ENCODE assay signal across 8 mouse cellular contexts in genomic region chr2:170129248-170129922, GRCm38 (mm10). TPM values are rescaled to one million over a fixed set of nuclear protein-coding genes. Genes with fewer than 3 reads are reported as not detected.
DNase-seq lines count a peak whose midpoint lies in the region; ATAC-seq and TF ChIP-seq lines count a peak whose summit lies in the region.

No protein-coding gene starts in this region.

- no peaks in the 10 kb centered on the region for H3K27me3 ChIP-seq in lung, embryonic 14.5 days (ENCODE audit: insufficient read depth, low read length)
- no peaks in the 10 kb centered on the region for H3K27me3 ChIP-seq in hindbrain, postnatal 0 days (ENCODE audit: insufficient read depth, low read length)
- no peaks in the 10 kb centered on the region for H3K27me3 ChIP-seq in midbrain, embryonic 14.5 days (ENCODE audit: control insufficient read depth, insufficient read depth, low read length)

- peak overlapping the region; percentile 97; the same call in 1 of the 2 replicates for H3K27ac ChIP-seq in lung, embryonic 14.5 days (ENCODE audit: low read depth)
- peak overlapping the region; percentile 93 for H3K27ac ChIP-seq in bone marrow macrophage, adult 2 months (ENCODE audit: insufficient read depth, low read depth, low read length)
- H3K27ac ChIP-seq in hindbrain, postnatal 0 days = no peak overlapping the region
- H3K27ac ChIP-seq in midbrain, embryonic 14.5 days (replicated peaks; ENCODE audit: low read depth, low read length) = no peak overlapping the region

- DNase-seq in lung, embryonic 14.5 days = no peak
- DNase-seq in lung, postnatal 14 days = no peak
- DNase-seq in hindbrain, postnatal 0 days (ENCODE audit: low spot score) = no peak
- DNase-seq in midbrain, embryonic 14.5 days = no peak
- no peak for DNase-seq in left cerebral cortex, adult 18-20 months (ENCODE audit: low spot score in 2 of 2)
- DNase-seq in layer of hippocampus, adult 18-20 months (ENCODE audit: low spot score in 2 of 2) = no peak
- no peak for DNase-seq in layer of hippocampus, postnatal 14 days (ENCODE audit: low spot score in 2 of 2)

- no peaks in the 10 kb centered on the region for H3K36me3 ChIP-seq in lung, embryonic 14.5 days (ENCODE audit: insufficient read depth)
- no peaks in the 10 kb centered on the region for H3K36me3 ChIP-seq in hindbrain, postnatal 0 days (ENCODE audit: insufficient read depth, low read length)
- H3K36me3 ChIP-seq in midbrain, embryonic 14.5 days (ENCODE audit: control insufficient read depth, insufficient read depth, low read length) = no peaks in the 10 kb centered on the region

- H3K9me3 ChIP-seq in lung, embryonic 14.5 days (ENCODE audit: low read depth, low read length) = no peaks in the 10 kb centered on the region
- H3K9me3 ChIP-seq in hindbrain, postnatal 0 days (ENCODE audit: low read length) = no peaks in the 10 kb centered on the region
- H3K9me3 ChIP-seq in midbrain, embryonic 14.5 days (ENCODE audit: control insufficient read depth, low read length) = no peaks in the 10 kb centered on the region

- H3K4me1 ChIP-seq in lung, embryonic 14.5 days (ENCODE audit: insufficient read depth) = peaks cover 22% of the 10 kb centered on the region
- peaks cover 39% of the 10 kb centered on the region for H3K4me1 ChIP-seq in bone marrow macrophage, adult 2 months (ENCODE audit: control insufficient read depth, insufficient read depth, low read length)
- H3K4me1 ChIP-seq in hindbrain, postnatal 0 days (ENCODE audit: insufficient read depth, low read length) = 0 out of 2 replicates have a peak, but pooled peaks cover 3% of the 10 kb centered on the region
- peaks cover 18% of the 10 kb centered on the region for H3K4me1 ChIP-seq in midbrain, embryonic 14.5 days (ENCODE audit: control insufficient read depth, insufficient read depth, low read length)

- WGBS in lung, embryonic 14.5 days = 19% methylated on average over 5 of the region's 5 CpGs
- WGBS in hindbrain, postnatal 0 days = 28% methylated on average over 5 of the region's 5 CpGs
- 9% methylated on average over 5 of the region's 5 CpGs for WGBS in midbrain, embryonic 14.5 days

- no peak for ATAC-seq in lung, embryonic 14.5 days (ENCODE audit: insufficient read depth)
- no peak for ATAC-seq in hindbrain, postnatal 0 days
- ATAC-seq in midbrain, embryonic 14.5 days (ENCODE audit: low FRiP score, low TSS enrichment) = no peak

- peak overlapping the region; percentile 96 for H3K4me3 ChIP-seq in lung, embryonic 14.5 days (ENCODE audit: low read depth, low read length)
- peak overlapping the region; percentile 97 for H3K4me3 ChIP-seq in bone marrow macrophage, adult 2 months (ENCODE audit: insufficient read depth, low read length)
- H3K4me3 ChIP-seq in hindbrain, postnatal 0 days (ENCODE audit: low read length) = peak overlapping the region; percentile 77; the same call in 1 of the 2 replicates
- H3K4me3 ChIP-seq in midbrain, embryonic 14.5 days (replicated peaks; ENCODE audit: low read depth, low read length) = peak overlapping the region; percentile 73

- peak overlapping the region; percentile 98 for H3K9ac ChIP-seq in lung, embryonic 14.5 days
- H3K9ac ChIP-seq in hindbrain, postnatal 0 days (replicated peaks; ENCODE audit: low read length) = no peak overlapping the region
- H3K9ac ChIP-seq in midbrain, embryonic 14.5 days (replicated peaks; ENCODE audit: low read length) = no peak overlapping the region; the same call in 1 of the 2 replicates

- TF ChIP-seq CTCF in lung, embryonic 14.5 days (IDR thresholded peaks at IDR 0.05; ENCODE audit: low read depth) = 0 out of 2 replicates have a peak, but pooled peaks have one; percentile 7
- TF ChIP-seq CTCF in bone marrow macrophage, adult 2 months (IDR thresholded peaks at IDR 0.05; ENCODE audit: low read depth, low read length) = no peak
- no peak for TF ChIP-seq CTCF in hindbrain, postnatal 0 days (IDR thresholded peaks at IDR 0.05; ENCODE audit: low read depth)

- TF ChIP-seq POLR2A in bone marrow macrophage, adult 2 months (IDR thresholded peaks at IDR 0.05; ENCODE audit: borderline replicate concordance, low read depth, low read length) = no peak

- peak overlapping the region; percentile 91 for H3K4me2 ChIP-seq in lung, embryonic 14.5 days
- peak overlapping the region; percentile 67 for H3K4me2 ChIP-seq in hindbrain, postnatal 0 days (ENCODE audit: low read depth, low read length)
- H3K4me2 ChIP-seq in midbrain, embryonic 14.5 days (ENCODE audit: low read length) = peak overlapping the region; percentile 71

RNA-seq across cellular contexts. Expression of gene Zfp217, which starts 18.5 kb away (rescaled TPM):
- polyA plus RNA-seq in lung, embryonic 14.5 days (2014; fragmentation: Nextera tagmentation; extraction: Ambion mirVana) = 4.9 and 6.0 TPM in 2 replicates
- polyA plus RNA-seq in bone marrow macrophage, adult 2 months (2012; ENCODE audit: insufficient read depth, insufficient read length, missing spikeins) = 44.0 and 45.3 TPM in 2 replicates
- 3.5 and 8.5 TPM in 2 replicates for total RNA-seq in hindbrain, postnatal 0 days (2014; rRNA removed)
- polyA plus RNA-seq in hindbrain, postnatal 0 days (2015; fragmentation: Nextera tagmentation; extraction: Ambion mirVana) = 0.59 and 0.61 TPM in 2 replicates
- 1.8 TPM in 2 replicates for polyA plus RNA-seq in midbrain, embryonic 14.5 days (2014; fragmentation: Nextera tagmentation; extraction: Ambion mirVana)
- total RNA-seq in left cerebral cortex, adult 18-20 months (2021) = 1 to 10 TPM; 2.8 to 3.0 TPM
- 1 to 10 TPM; 4.2 TPM for total RNA-seq in layer of hippocampus, adult 18-20 months (2021)
- 1 to 10 TPM; 3.0 to 3.1 TPM for total RNA-seq in layer of hippocampus, postnatal 14 days (2021)

Comparison
In these comparisons a context has a peak if more than half of its experiments do, and no peak if none do; other contexts are left out.
1. H3K27ac ChIP-seq: peak in lung, embryonic 14.5 days (single experiment) and bone marrow macrophage, adult 2 months (single experiment); none in hindbrain, postnatal 0 days (single experiment) and midbrain, embryonic 14.5 days (single experiment).
2. Peak in every context shown above with its lines, with median percentiles within 50 percentile points of each other: H3K4me2 ChIP-seq and H3K4me3 ChIP-seq.